Mouse (Mus musculus) 3134 (cell line): Measurements from ENCODE around the gene Ugt1a6a.
"Not testable (repeated sequence)": the region's sequence is repeated elsewhere in the genome, so short reads cannot be mapped to it uniquely, and the experiment has no call there.

Experiments
- DNase-seq: peaks from one replicate; pipeline ENCODE4 v3.0.0-alpha.2; 2011; ENCODE audit warnings: low spot score; ENCODE audit not compliant: insufficient read length; ENCODE audit errors: extremely low read depth

Ugt1a6a gene

GRCm38 (mm10) chr1:88133908-88134456 is 627 bp upstream of the Ugt1a6a start:
- DNase-seq: peak; percentile 15

- peak; percentile 52 for DNase-seq
Observed at GRCm38 (mm10) chr1:88135229-88135904, 758 bp downstream of the Ugt1a6a start.

GRCm38 (mm10) chr1:88136646-88137045 is 2.0 kb downstream of the Ugt1a6a start:
- no peak for DNase-seq

DNA sequence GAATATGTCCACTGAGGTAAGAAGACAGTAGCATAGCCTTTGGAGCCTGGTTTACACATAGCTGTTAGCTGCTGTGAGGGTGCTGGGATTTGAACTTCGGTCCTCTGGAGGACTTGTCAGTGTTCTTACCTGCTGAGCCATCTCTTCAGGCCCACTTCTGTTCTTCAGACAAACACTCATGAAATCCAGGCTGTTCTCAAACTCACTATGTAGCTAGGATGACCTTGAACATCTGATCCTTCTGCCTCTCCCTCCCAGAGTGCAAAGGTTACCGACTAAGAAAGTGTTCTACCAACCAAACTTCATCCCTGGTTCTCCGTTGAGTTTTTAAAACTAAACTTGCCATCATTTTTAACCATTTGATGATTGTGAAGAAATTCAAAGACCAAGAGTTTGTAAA is 2.7 kb downstream of the Ugt1a6a start:
- no peak for DNase-seq

DNA sequence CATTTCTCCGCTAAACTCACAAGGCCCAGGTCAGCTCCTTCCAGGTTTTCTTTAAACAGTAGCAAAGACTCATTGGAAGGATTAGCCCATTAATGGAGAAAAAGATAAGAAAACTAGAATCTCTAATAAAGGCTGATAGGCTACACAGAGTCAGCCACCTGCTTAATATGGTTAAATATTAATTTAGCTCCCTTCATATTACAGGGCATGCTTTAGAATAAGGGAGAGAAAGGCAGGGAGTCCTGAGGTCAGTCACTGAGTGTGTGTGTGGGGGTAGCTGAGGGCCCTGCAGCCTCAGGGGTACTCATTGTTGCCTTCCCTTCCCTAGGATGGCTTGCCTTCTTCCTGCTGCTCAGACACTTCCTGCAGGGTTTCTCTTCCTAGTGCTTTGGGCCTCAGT is 3.5 kb downstream of the Ugt1a6a start:
- no peak for DNase-seq

DNA sequence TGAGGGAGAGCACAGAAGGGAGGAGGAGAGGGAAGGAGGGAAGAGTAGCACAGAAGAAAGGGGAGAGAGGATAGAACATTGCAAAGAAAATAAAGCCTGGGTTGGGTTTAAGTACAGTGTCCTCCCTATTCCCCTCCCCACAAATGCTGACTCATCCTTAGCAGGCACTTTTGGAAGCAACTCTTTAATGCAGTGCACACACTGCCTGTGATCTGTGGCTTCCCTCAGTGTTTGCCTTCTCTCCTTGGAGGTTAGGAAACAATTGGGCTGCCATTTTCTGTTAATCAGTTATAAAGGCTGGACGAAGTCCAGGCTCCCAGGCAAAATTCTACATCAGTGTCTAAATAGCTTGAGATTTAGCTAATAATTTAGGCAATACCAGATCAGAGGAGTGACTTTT is 5.9 kb downstream of the Ugt1a6a start:
- DNase-seq: not testable (repeated sequence)

DNA sequence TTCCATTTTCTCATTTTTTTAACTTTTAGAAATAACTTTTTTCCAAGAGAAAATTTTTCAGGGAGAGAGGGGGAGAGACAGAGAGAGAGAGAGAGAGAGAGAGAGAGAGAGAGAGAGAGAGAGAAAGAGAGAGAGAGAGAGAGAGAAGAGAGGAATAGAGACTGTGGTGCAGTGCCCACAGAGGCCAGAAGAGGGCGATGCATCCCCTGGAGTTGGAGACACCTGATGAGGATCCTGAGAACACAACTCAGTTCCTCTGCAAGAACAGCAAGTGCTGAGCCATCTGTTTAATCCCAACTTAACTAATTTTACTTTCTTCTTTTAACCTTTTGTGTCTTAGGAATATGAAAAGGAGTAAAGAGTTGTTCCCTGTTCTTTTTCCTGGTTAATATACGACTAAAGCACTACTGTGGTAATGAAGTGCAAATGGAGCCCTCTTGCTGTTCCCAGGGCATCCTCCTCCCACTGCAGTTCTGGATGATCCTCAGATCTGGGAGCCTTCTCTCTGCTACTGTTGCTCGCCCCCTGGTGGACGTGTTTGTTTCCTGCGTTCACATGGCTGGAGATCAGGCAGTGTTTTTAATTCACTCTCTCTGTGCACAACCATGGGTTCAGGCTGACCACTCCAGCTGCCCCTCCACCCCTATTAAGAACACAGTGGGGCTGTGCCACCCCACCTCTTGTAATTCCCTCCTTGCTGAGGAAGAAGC is 9.5 kb downstream of the Ugt1a6a start:
- DNase-seq: peak; percentile 19

- not testable (repeated sequence) for DNase-seq
Observed at GRCm38 (mm10) chr1:88145278-88145677, 10.7 kb downstream of the Ugt1a6a start.

DNA sequence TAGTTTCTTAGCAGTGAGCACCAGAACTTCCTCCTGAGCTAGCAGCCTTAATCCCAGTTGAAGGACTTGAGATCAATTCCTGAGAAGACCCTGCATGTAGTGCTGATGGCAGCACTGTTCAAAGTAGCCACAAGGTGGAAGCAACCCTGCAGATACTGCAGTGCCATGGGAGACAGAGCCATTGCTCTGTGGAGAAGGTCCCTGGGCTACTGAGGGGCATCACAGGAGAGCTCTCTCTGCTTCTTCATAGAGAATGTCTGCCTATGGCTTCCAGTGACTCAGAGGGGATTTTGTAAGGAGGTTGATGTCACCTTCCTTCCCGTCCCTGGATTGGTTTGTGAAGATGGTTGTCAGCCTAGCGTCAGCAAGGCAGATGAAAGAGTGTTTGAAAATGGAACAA is 15.5 kb downstream of the Ugt1a6a start:
- DNase-seq: not testable (repeated sequence)

GRCm38 (mm10) chr1:88158430-88158829 is 23.8 kb downstream of the Ugt1a6a start:
- DNase-seq: no peak

GRCm38 (mm10) chr1:88165711-88166110 is 31.1 kb downstream of the Ugt1a6a start, which contains the start of gene Ugt1a5:
TSS of gene Ugt1a5 (plus strand) at chr1:88166012.
- DNase-seq: no peak

- not testable (repeated sequence) for DNase-seq
Observed at GRCm38 (mm10) chr1:88172190-88172589, 37.6 kb downstream of the Ugt1a6a start.

- no peak for DNase-seq
Observed at GRCm38 (mm10) chr1:88179657-88180056, 45.0 kb downstream of the Ugt1a6a start.

- DNase-seq: no peak
Observed at GRCm38 (mm10) chr1:88186325-88186935, 51.8 kb downstream of the Ugt1a6a start.

DNA sequence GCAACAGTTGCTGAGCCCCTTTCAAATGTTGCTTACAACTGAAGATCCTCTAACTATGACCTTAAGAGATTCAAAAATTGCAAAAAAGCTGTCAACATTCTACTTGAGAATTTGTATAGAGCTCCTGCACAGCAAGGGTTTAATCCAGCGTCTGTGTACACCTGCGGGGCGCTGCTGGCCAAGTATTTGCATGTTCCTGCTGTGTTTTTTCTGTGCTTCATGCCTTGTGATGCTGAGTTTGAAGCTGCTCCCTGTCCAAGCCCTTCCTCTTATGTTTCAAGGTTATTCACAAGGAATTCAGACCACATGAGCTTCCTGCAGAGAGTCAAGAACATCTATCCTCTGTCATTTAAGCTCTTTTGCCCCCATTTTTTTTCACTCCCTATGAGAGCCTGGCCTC is 57.5 kb downstream of the Ugt1a6a start:
- DNase-seq: no peak

- no peak for DNase-seq
Observed at GRCm38 (mm10) chr1:88195687-88196086, 61.1 kb downstream of the Ugt1a6a start.

DNA sequence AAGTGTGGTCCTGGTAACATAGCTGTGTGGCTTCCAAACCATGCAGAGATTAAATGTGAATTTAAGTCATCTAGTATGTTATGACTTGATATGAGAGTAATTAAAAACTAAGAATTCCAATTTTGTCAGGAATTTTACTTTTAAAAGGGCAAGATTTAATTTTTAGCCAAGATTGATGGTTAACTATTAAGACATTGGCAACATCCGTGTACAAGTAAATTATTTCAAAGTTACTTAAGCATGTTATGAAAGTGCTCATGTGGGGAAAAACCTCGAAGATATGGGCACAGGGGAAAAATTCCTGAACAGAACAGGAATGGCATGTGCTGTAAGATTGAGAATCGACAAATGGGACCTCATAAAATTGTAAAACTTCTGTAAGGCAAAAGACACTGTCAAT is 62.8 kb downstream of the Ugt1a6a start:
- DNase-seq: no peak

GRCm38 (mm10) chr1:88199996-88200395 is 65.4 kb downstream of the Ugt1a6a start:
- DNase-seq: no peak

DNA sequence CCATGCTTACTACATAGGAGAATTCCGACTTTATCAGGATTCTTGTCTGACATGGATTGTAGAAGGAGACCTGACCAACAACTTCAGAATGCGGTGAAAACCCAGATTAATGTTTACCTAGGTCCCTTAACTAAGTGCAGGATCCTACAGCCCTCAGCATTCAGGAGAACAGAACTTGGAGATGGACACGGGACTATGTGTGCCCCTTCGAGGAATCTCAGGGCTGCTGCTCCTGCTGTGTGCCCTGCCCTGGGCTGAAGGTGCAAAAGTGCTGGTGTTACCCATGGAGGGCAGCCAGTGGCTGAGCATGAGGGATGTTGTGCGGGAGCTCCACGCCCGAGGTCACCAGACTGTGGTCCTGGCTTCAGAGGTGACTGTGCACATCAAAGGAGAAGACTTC is 65.8 kb downstream of the Ugt1a6a start, which contains the start of gene Ugt1a2:
Gene Ugt1a2, plus strand, starts transcription at position 146 of the 400 bp plus-strand sequence.
- no peak for DNase-seq

DNA sequence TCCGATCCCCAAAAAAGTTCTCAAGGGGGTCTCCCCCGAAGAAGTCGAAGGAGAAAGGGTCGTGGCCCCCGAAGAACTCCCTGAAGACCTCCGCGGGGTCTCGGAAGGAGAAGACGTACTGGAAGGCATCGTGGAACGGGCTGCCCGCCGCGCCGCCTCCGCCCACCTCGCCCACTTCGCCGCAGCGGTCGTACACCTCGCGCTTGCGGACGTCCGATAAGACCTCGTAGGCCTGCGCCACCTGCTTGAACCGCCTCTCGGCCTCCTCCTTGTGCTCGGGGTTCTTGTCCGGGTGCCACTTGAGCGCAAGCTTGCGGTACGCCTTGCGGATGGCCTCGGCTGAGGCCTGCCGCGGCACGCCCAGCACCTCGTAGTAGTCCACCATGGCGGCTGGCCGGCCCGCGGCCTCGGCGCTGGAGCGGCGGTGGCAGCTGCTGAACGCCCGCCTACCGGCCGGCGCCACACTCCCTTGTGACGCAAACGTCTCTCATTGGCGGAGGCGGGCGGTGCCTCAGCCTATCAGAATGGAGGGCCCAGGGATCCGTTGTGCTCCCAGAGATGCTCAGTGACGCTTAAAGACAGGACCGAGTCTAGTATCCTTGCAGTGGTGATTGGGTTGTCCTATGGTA is 70.8 kb downstream of the Ugt1a6a start, which contains the start of gene Dnajb3:
Gene Dnajb3, minus strand, starts transcription at position 489 of the 629 bp plus-strand sequence.
- peak; percentile 13 for DNase-seq
